In genomic region chr16:62038049-62038448, GRCm38 (mm10) we compare ENCODE assay signal across 27 mouse cellular contexts.
"Had no signal": no experiment of that assay in that cellular context is flagged by ENCODE, and none has a peak within 500 bp of the region (broad histone marks: within the 10 kb centered on the region; RNA-seq: fewer than 3 reads in every experiment).

No protein-coding gene starts in this region.

- H3K27me3 ChIP-seq: embryonic facial prominence, embryonic 12.5 days; embryonic facial prominence, embryonic 13.5 days; embryonic facial prominence, embryonic 15.5 days; forebrain, embryonic 13.5 days; heart, embryonic 12.5 days; heart, embryonic 13.5 days had no signal

- H3K9ac ChIP-seq: embryonic facial prominence, embryonic 12.5 days; embryonic facial prominence, embryonic 13.5 days; embryonic facial prominence, embryonic 15.5 days; forebrain, embryonic 13.5 days; forebrain, postnatal 0 days; heart, embryonic 12.5 days; heart, embryonic 13.5 days had no signal

- H3K4me2 ChIP-seq: embryonic facial prominence, embryonic 12.5 days; embryonic facial prominence, embryonic 13.5 days; embryonic facial prominence, embryonic 15.5 days; forebrain, embryonic 13.5 days; heart, embryonic 11.5 days; heart, embryonic 12.5 days; heart, embryonic 13.5 days had no signal

- H3K4me3 ChIP-seq: embryonic facial prominence, embryonic 10.5 days; embryonic facial prominence, embryonic 12.5 days; embryonic facial prominence, embryonic 13.5 days; embryonic facial prominence, embryonic 15.5 days; erythroblast, embryonic 14.5 days; forebrain, embryonic 13.5 days; gastrocnemius, adult 2 months; heart, adult 2 months; heart, embryonic 10.5 days; heart, embryonic 12.5 days; heart, embryonic 13.5 days had no signal

- DNase-seq: cerebellum, adult 2 months; cerebellum, adult 8-10 months; cerebellum, adult 9-10 months; cerebellum, adult 9-11 months; cerebellum, postnatal 14 days; cerebellum, postnatal 25 days; cerebellum, postnatal 36 days; embryo, embryonic 11 days; forebrain, postnatal 0 days; gastrocnemius, adult 2 months; gastrocnemius, postnatal 10 days; gastrocnemius, postnatal 14 days; gastrocnemius, postnatal 25 days; gastrocnemius, postnatal 36 days; heart, adult 11 months; heart, adult 18-20 months; heart, adult 2 months had no signal

- H3K9me3 ChIP-seq: embryonic facial prominence, embryonic 10.5 days; embryonic facial prominence, embryonic 12.5 days; embryonic facial prominence, embryonic 13.5 days; embryonic facial prominence, embryonic 15.5 days; forebrain, embryonic 13.5 days; heart, embryonic 10.5 days; heart, embryonic 12.5 days; heart, embryonic 13.5 days had no signal

- H3K27ac ChIP-seq: embryonic facial prominence, embryonic 10.5 days; embryonic facial prominence, embryonic 12.5 days; embryonic facial prominence, embryonic 13.5 days; embryonic facial prominence, embryonic 15.5 days; forebrain, embryonic 13.5 days; gastrocnemius, adult 2 months; heart, adult 2 months; heart, embryonic 10.5 days; heart, embryonic 13.5 days had no signal

- H3K36me3 ChIP-seq: embryonic facial prominence, embryonic 10.5 days; embryonic facial prominence, embryonic 12.5 days; embryonic facial prominence, embryonic 13.5 days; embryonic facial prominence, embryonic 15.5 days; heart, embryonic 10.5 days; heart, embryonic 12.5 days; heart, embryonic 13.5 days had no signal

- ATAC-seq: forebrain, embryonic 13.5 days; forebrain, postnatal 0 days had no signal

- H3K4me1 ChIP-seq: embryonic facial prominence, embryonic 10.5 days; embryonic facial prominence, embryonic 12.5 days; embryonic facial prominence, embryonic 13.5 days; embryonic facial prominence, embryonic 15.5 days; forebrain, embryonic 13.5 days; heart, embryonic 10.5 days; heart, embryonic 12.5 days; heart, embryonic 13.5 days had no signal
